Mouse (Mus musculus): ENCODE measurements at regions not wholly inside any gene's neighbourhood (a gene's known extent, or its start where the extent isn't known, plus 50 kb on each side); places are given as distances from the start of the nearest gene placed in this dataset.

- no peak for DNase-seq (ENCODE audit: low spot score in 2 of 2)
These were observed 231.2 kb upstream of the N4bp1 start for GRCm38 (mm10) chr8:87116190-87116765.

DNA sequence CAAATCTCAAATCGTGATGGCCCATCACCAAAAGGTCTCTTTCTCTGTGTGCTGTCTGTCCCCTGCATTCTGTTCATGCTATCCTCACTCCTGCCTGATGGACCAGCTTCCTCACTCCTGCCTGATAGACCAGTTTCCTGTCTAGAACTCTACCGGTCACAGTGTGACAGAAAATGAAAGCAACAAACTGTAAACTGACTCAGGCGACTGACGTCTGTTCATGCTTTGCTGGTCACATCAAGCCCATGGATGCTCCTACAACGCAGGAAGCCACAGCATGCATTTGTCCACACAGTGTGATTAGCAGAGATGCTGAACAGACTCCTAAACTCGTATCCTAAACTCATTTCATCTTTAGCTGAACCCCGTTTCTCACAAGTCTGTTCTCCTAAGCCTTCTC is 227.3 kb upstream of the N4bp1 start:
- DNase-seq (ENCODE audit: low spot score in 2 of 2), result no peak

- DNase-seq (ENCODE audit: low spot score in 2 of 2), result no peak
These were observed 220.0 kb upstream of the N4bp1 start for GRCm38 (mm10) chr8:87105106-87105505.

GRCm38 (mm10) chr8:87095211-87095610 is 210.2 kb upstream of the N4bp1 start:
- DNase-seq (ENCODE audit: low spot score in 2 of 2), result no peak

- DNase-seq (ENCODE audit: low spot score in 2 of 2), result no peak
These were observed 209.6 kb upstream of the N4bp1 start for GRCm38 (mm10) chr8:87094685-87095084.

GRCm38 (mm10) chr8:87093716-87094115 is 208.7 kb upstream of the N4bp1 start:
- no peak for DNase-seq (ENCODE audit: low spot score in 2 of 2)

- DNase-seq (ENCODE audit: low spot score in 2 of 2), result no peak
These were observed 208.0 kb upstream of the N4bp1 start for GRCm38 (mm10) chr8:87093081-87093480.

GRCm38 (mm10) chr8:87087451-87088095 is 202.5 kb upstream of the N4bp1 start:
- DNase-seq (ENCODE audit: low spot score in 2 of 2), result peak in 1 of 2 experiments; percentile 22

DNA sequence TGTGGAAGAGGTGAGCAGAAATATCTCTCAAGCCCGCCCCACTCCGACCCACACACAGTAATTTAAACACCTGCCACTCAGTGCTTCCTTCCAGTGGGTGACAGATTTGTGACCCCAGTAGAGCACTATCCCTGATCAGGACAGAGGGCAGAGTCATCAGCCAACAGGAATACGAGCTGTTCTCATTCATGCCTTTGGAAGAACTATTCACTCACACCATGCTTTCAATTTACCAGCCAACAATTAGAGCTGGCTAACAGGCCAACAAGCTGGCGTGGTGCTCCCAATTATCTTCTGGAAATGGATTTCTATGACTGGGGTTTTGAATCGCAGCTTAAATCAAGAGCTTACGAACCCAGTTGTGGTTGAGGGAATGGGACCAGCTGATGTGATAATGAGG is 193.2 kb upstream of the N4bp1 start:
- DNase-seq (ENCODE audit: low spot score in 2 of 2), result no peak

- no peak for DNase-seq (ENCODE audit: low spot score in 2 of 2)
These were observed 190.9 kb upstream of the N4bp1 start for GRCm38 (mm10) chr8:87075921-87076320.

DNA sequence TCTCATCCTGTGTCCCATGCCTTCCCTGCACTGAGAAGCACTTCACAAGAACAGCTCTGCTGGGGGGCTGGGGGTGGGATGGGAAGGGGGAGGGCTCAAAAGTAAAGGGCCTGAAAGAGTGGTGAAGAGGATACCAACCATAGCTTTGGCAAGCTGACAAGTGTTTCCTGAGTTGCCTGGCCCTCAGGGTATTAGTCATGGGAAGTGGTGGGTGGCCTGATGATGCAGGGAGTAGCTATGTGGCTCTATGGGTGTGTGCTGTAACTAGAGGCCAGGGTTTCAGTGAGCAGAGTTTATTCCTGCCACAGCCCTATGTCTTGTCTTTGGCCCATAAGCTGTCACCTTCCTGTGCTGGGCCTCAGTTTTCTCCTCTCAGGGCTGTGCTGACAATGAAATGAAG is 186.2 kb upstream of the N4bp1 start:
- DNase-seq (ENCODE audit: low spot score in 2 of 2), result no peak

DNA sequence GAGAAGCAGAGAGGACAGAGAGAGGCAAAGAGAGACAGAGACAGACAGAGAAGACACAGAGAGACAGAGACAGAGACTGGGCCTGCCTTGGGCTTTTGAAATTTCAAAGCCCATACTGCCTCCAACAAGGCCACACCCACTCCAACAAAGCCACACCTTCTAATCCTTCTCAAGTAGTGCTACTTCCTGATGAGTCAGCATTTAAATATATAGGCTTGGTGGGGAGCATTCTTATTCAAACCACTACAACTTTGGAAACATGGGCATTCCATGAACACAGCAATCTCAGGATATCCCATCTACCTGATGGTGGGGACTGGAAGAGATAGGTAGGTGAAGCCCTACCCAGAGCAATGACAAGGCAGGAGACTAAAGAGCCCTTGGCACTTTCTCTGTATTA is 182.0 kb upstream of the N4bp1 start:
- no peak for DNase-seq (ENCODE audit: low spot score in 2 of 2)

DNA sequence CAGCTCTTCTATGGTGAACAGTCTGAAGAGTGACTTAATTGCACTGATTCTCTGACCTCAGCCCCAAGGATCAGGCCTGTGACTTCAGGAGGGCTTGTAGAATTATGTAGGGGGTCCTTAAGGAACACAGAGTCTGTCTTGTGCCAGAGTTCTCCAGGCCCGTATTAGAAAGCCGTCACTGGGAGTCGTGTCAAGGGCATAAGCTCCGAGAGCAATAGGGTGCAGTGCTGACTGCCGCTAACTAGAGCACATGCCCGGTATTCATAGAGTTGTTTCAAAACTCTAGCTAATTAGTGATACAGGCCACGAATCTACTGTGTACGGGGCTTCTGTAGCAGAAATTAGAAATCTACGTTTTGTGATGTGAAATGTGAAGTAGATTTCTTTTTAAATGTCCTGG is 179.7 kb upstream of the N4bp1 start:
- DNase-seq (ENCODE audit: low spot score in 2 of 2), result no peak

GRCm38 (mm10) chr8:87064250-87064747 is 179.2 kb upstream of the N4bp1 start:
- no peak for DNase-seq (ENCODE audit: low spot score in 2 of 2)

DNA sequence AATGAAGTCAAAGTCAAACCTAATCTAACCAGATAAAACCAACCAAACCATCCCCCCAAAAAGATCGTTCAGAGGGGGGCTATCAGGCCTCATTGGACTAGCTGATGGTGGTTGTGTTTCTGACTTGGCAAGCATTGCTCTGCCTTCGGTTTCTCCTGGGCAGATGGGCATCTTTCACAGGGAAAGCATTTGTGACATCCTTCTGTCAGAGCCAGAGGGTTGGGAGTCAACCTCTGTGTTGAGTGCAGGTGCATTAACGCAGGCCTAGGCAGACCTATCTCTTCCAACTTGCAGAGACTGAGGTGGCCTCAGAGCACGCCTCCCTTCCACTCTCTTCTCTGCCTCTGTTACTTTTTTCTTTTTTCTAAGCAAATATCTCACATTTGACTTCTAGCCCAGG is 178.5 kb upstream of the N4bp1 start:
- DNase-seq (ENCODE audit: low spot score in 2 of 2), result no peak

- DNase-seq (ENCODE audit: low spot score in 2 of 2), result no peak
These were observed 164.7 kb upstream of the N4bp1 start for GRCm38 (mm10) chr8:87049746-87050145.

DNA sequence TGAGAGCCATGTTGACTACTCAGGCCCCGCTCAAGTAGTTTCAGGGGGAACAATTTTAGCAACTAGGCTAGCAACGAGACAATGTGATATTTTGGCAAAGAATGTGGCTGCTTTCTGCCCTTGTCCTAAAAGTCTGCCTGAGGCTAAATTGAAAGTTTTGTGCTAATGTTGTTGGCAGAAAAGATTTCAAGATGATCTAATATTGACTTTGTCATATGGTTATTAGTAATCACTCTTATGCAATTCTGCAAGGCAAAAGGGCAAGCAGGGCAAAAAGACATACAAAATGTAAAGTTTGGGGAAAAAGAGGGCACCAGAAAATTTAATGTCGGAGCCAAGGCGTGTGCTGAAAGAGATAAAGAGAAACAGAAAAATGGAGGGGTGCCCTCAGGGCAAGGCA is 164.1 kb upstream of the N4bp1 start:
- DNase-seq (ENCODE audit: low spot score in 2 of 2), result no peak

DNA sequence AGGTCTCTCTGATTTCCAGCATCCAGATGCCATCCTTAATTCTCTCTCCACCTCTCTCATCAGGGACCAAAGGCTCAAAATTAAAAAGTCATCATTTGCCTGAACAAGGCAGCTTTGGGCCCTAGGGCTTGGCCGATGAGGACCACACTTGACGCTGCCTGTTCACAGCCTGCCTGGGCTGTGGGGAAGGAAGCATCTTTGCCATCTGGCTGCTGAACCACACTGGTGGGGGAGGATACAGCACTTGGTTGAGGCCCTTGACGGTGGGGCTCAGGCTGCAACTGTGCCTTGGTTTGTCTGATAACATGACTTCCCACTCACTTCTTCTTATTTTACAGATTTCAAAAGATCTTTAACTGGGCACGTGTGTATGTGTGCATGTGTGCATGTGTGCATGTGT is 161.5 kb upstream of the N4bp1 start:
- DNase-seq (ENCODE audit: low spot score in 2 of 2), result no peak

DNA sequence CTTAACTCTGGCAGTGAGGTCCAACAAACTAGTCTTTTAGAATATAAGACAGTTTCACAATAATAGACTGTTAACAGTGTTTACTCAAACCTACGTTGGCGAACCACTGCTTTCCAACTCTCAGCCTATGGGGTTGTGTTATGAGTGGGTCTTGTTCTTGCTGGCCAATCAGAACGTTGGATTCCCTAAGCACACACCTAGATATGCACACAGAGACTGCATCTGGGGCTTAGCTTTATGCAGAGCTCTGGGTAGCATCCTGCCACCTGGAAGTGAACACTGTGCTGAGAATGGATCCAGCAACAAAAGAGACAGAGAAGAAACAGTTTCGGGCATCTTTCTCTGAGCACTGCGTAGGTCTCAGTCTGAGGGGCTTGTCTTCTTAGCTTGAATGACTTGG is 158.0 kb upstream of the N4bp1 start:
- no peak for DNase-seq (ENCODE audit: low spot score in 2 of 2)

DNA sequence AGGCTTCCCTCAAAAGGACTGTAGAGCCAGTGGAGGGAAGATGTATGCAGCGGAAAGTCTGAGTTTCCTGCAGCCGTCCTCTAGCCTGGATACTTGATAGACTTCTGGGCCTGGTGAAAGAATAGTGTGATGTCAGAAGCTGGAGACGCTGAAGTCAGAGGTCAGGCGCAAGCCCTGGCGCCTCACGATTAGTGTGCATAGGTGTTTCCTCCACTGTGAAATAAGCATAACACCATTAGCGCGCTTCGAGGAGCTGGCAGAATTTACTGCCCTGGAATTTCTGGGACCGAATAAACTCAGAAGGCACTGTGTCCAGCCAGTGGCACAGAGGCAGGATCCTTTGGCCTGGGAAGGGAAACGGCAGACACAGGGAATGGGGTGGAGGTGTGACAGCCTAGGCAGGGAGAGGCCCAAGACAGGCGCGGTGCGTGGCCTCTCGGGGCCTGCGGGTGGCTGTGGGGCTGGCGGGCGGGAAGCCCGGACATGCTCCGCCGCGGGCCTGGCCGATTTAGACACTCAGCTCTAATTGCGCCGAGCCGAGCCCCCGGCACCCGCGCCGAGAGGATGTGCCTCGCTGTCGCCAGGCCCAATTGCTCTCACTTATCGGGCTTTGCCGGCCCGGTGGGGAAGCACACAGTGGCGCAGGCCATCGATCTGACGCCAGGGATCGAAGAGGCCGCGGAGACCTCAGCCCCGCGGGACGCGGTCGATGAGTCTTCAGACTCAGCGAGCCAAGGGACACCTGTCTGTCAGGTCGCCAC is 152.7 kb upstream of the N4bp1 start:
- no peak for DNase-seq (ENCODE audit: low spot score in 2 of 2)

GRCm38 (mm10) chr8:87035996-87036395 is 150.9 kb upstream of the N4bp1 start:
- DNase-seq (ENCODE audit: low spot score in 2 of 2), result no peak

DNA sequence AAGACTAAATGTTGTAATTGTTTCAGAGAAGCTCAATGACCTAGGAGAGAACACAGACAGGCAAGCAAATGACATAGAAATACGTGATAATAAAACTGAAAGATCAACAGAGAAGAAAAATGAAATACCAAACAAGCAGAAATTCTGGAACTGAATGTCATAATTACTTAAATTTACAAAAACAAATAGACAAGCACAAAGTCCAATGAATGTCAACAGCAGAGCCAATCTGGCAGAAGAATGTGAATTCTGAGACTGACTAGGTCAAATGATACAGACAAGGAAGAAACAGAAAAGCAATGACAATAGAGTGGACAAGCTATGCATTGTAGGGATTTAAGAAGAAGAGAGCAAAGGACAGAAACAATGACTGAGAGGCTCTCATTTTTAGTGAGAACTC is 143.1 kb upstream of the N4bp1 start:
- DNase-seq (ENCODE audit: low spot score in 2 of 2), result no peak

GRCm38 (mm10) chr8:87025946-87026345 is 140.9 kb upstream of the N4bp1 start:
- no peak for DNase-seq (ENCODE audit: low spot score in 2 of 2)
